Mouse (Mus musculus): Measurements from ENCODE around the gene Ammecr1.

DNA sequence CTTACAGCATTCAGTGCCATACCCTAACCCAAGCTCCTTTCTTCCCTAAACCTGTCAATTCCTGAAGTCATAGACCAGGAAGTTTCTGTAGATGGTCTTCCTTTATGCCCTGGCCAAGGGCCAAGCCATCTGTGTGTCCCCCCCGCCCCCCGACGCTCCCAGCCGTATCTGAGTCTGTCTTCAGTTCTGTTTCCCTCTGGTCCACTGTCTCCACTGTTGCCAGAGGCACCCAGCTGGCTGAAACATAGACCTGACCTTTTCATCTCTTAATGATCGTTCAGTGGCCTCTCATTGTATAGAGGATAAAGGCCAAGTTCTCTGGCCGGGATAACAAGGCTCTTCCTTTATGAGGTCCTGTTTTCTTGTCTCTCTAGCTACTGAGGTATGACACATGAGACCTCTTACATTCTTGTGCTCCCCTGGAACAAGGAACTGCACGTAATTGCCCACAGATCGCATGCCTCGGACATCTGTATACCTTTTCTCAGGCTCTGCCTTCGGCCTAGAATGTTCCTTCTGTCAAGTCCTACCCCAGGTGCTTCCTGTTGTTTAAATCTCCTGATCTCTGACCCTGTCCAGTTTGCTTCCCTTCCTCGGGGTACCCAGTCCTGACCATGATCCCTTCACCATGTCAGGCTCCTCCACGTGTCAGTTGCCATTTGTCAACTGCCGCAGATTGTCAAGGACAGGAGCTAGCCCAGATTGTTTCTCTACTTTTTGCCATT lies 138.2 kb downstream of the Ammecr1 start:
- TF ChIP-seq CHD2 (IDR thresholded peaks at IDR 0.05; ENCODE audit: low read depth, low read length) (no peak), MAFK (IDR thresholded peaks at IDR 0.05; ENCODE audit: insufficient read depth, low read depth, low read length) (no peak)

All from ES-E14 (cell line).